Mouse (Mus musculus) gastrocnemius, postnatal 14 days (tissue): ENCODE results near the gene Aldh6a1. TPM values are rescaled to one million over a fixed set of nuclear protein-coding genes. Genes with fewer than 3 reads are reported as not detected.

Experiments
- DNase-seq: peaks from one replicate; pipeline ENCODE4 v3.0.0; 2021; ENCODE audit warnings: mixed read lengths
- intact Hi-C: fragments of 180-260 bp; cut with DNase I; formaldehyde crosslinking; loops from one replicate; pipeline ENCODE4 v1.15.1; 2025; ENCODE audit warnings: low total_unique reads
- total RNA-seq, 2 experiments: library from RNA; stranded (reverse); gene quantifications; 2 replicates each; pipeline ENCODE4 v1.2.3; 2021

Aldh6a1 gene
- total RNA-seq, 2 experiments from 2014 or later: 43.2 to 55.1 TPM

- intact Hi-C loops: no loop called here
- DNase-seq: no peak
These were observed 62.7 kb downstream of the Aldh6a1 start for GRCm38 (mm10) chr12:84388097-84388496.

GRCm38 (mm10) chr12:84385408-84385807 is 65.4 kb downstream of the Aldh6a1 start:
- no peak for DNase-seq
- intact Hi-C loops: no loop called here

GRCm38 (mm10) chr12:84384644-84385081 is 66.1 kb downstream of the Aldh6a1 start:
- DNase-seq: no peak
- intact Hi-C loops: no loop called here

- DNase-seq: no peak
- intact Hi-C loops: no loop called here
These were observed 68.4 kb downstream of the Aldh6a1 start for GRCm38 (mm10) chr12:84382369-84382768.

Other genes starting within 250 kb of the Aldh6a1 start
- gene Elmsan1, start 232.1 kb downstream of the Aldh6a1 start, total RNA-seq: 10 to 100 TPM; 10.8 to 11.2 TPM
- 10 to 100 TPM; 64.0 to 68.9 TPM for gene Ptgr2, start 165.8 kb downstream of the Aldh6a1 start, total RNA-seq
- 10 to 100 TPM; 15.3 to 17.4 TPM for gene Zfp410, start 134.2 kb downstream of the Aldh6a1 start, total RNA-seq
- gene Coq6, start 89.3 kb downstream of the Aldh6a1 start, total RNA-seq: 10 to 100 TPM; 31.5 to 37.0 TPM
- under 1 TPM; 0.47 to 0.49 TPM for gene Fam161b, start 89.2 kb downstream of the Aldh6a1 start, total RNA-seq
- 1 to 10 TPM; 7.5 to 8.9 TPM for gene Entpd5, start 42.0 kb downstream of the Aldh6a1 start, total RNA-seq
- gene Bbof1, start 41.9 kb downstream of the Aldh6a1 start, total RNA-seq: 1 to 10 TPM; 1.1 to 1.2 TPM
- gene Rnf113a2, start 33.8 kb downstream of the Aldh6a1 start, total RNA-seq: 1 to 10 TPM; 5.4 to 5.8 TPM
- gene Lin52, start 418 bp upstream of the Aldh6a1 start, total RNA-seq: 1 to 10 TPM; 6.3 to 6.4 TPM
- not detected for gene Vsx2, start 118.8 kb upstream of the Aldh6a1 start, total RNA-seq
- 1 to 10 TPM; 3.3 to 4.3 TPM for gene Abcd4, start 166.4 kb upstream of the Aldh6a1 start, total RNA-seq
- not detected for gene Vrtn, start 190.0 kb upstream of the Aldh6a1 start, total RNA-seq
- not detected for gene Syndig1l, start 247.8 kb upstream of the Aldh6a1 start, total RNA-seq